Mouse (Mus musculus) hindbrain, embryonic 12.5 days (tissue): ENCODE data around the gene Letm1. TPM values are rescaled to one million over a fixed set of nuclear protein-coding genes. Genes with fewer than 3 reads are reported as not detected.

Experiments used
- ATAC-seq: fragments of 200-750 bp; cut with Nextera tagmentation; 2 replicates; pipeline ENCODE4 v1.8.0; 2017; ENCODE audit warnings: moderate TSS enrichment; ENCODE audit not compliant: low FRiP score
- H3K27ac ChIP-seq: fragments of 300-500 bp; sonication (generic); 2 replicates; pipeline ENCODE4 v1.5.1; 2016; ENCODE audit warnings: mild to moderate bottlenecking
- H3K27me3 ChIP-seq: fragments of 300-500 bp; sonication (generic); 2 replicates; pipeline ENCODE4 v1.6.1; 2016; ENCODE audit warnings: mild to moderate bottlenecking
- H3K36me3 ChIP-seq: fragments of 300-500 bp; sonication (generic); 2 replicates; pipeline ENCODE4 v1.6.1; 2016; ENCODE audit warnings: mild to moderate bottlenecking
- H3K4me1 ChIP-seq: fragments of 300-500 bp; sonication (generic); 2 replicates; pipeline ENCODE4 v1.6.1; 2016
- H3K4me2 ChIP-seq: fragments of 300-500 bp; sonication (generic); replicated peaks from 2 replicates; pipeline ENCODE4 v1.6.1; 2016; ENCODE audit warnings: mild to moderate bottlenecking
- H3K4me3 ChIP-seq: fragments of 300-500 bp; sonication (generic); 2 replicates; pipeline ENCODE4 v1.5.1; 2016; ENCODE audit warnings: mild to moderate bottlenecking
- H3K9ac ChIP-seq: fragments of 300-500 bp; sonication (generic); 2 replicates; pipeline ENCODE4 v1.6.1; 2016; ENCODE audit warnings: mild to moderate bottlenecking, moderate library complexity
- H3K9me3 ChIP-seq: fragments of 300-500 bp; sonication (generic); replicated peaks from 2 replicates; pipeline ENCODE4 v1.6.1; 2016; ENCODE audit warnings: mild to moderate bottlenecking
- WGBS: fragments of 180-500 bp; shearing (Covaris S2); methylation state at CpG from one replicate; pipeline ENCODE4 v1.1.7; 2016; 5-methylcytosine and 5-hydroxymethylcytosine counted together
- polyA plus RNA-seq: library from polyadenylated mRNA; unstranded; fragments of >200 nt; fragmentation: Nextera tagmentation; extraction: Ambion mirVana; gene quantifications from 2 replicates; pipeline ENCODE4 v1.2.1, GENCODE M21; 2016

The Letm1 gene
- polyA plus RNA-seq, 1 experiment from 2014 or later = 58.0 TPM

- Histone ChIP-seq H3K36me3 (no peaks in the 10 kb centered on the region), H3K27me3 (peaks cover 46% of the 10 kb centered on the region), H3K27ac (peak overlapping the region; percentile 82), H3K4me1 (peaks cover 60% of the 10 kb centered on the region), H3K9me3 (no peaks in the 10 kb centered on the region), H3K4me2 (peak overlapping the region; percentile 98), H3K9ac (no peak overlapping the region; the same call in 1 of the 2 replicates), H3K4me3 (peak overlapping the region; percentile 71)
- ATAC-seq = no peak
- 8% methylated on average over 8 of the region's 8 CpGs for WGBS
Observed at GRCm38 (mm10) chr5:33720852-33721490, 61.6 kb downstream of the Letm1 start.

GRCm38 (mm10) chr5:33718460-33718859, 64.2 kb downstream of the Letm1 start:
- ATAC-seq = no peak
- Histone ChIP-seq H3K36me3 (no peaks in the 10 kb centered on the region), H3K9ac (no peak overlapping the region), H3K4me1 (peaks cover 37% of the 10 kb centered on the region), H3K27ac (no peak overlapping the region), H3K4me2 (no peak overlapping the region), H3K4me3 (no peak overlapping the region), H3K27me3 (peaks cover 37% of the 10 kb centered on the region), H3K9me3 (no peaks in the 10 kb centered on the region)
- 61% methylated on average over 5 of the region's 5 CpGs for WGBS

GRCm38 (mm10) chr5:33716467-33716866, 66.2 kb downstream of the Letm1 start:
- H3K4me2 ChIP-seq = no peak overlapping the region
- H3K9me3 ChIP-seq = no peaks in the 10 kb centered on the region
- no peak overlapping the region for H3K9ac ChIP-seq
- whole genome bisulfite sequencing = 74% methylated on average over 6 of the region's 6 CpGs
- ATAC-seq = no peak
- no peak overlapping the region for H3K4me3 ChIP-seq
- H3K4me1 ChIP-seq = peaks cover 20% of the 10 kb centered on the region
- H3K27me3 ChIP-seq = peaks cover 44% of the 10 kb centered on the region
- H3K27ac ChIP-seq = no peak overlapping the region
- no peaks in the 10 kb centered on the region for H3K36me3 ChIP-seq

- Histone ChIP-seq H3K4me1 (0 out of 2 replicates have a peak, but pooled peaks cover 7% of the 10 kb centered on the region), H3K36me3 (no peaks in the 10 kb centered on the region), H3K27me3 (peaks cover 36% of the 10 kb centered on the region), H3K9ac (no peak overlapping the region), H3K4me3 (no peak overlapping the region), H3K27ac (no peak overlapping the region), H3K9me3 (no peaks in the 10 kb centered on the region), H3K4me2 (no peak overlapping the region)
- WGBS = 32% methylated on average over 2 of the region's 2 CpGs
- ATAC-seq = no peak
Observed at GRCm38 (mm10) chr5:33715182-33715581, 67.4 kb downstream of the Letm1 start.

- H3K27me3 ChIP-seq = peaks cover 25% of the 10 kb centered on the region; the same call in 1 of the 2 replicates
- 93% methylated on average over 2 of the region's 2 CpGs for WGBS
Observed at GRCm38 (mm10) chr5:33712550-33712949, 70.1 kb downstream of the Letm1 start.

GRCm38 (mm10) chr5:33709037-33709436, 73.6 kb downstream of the Letm1 start:
- no peak overlapping the region for H3K4me2 ChIP-seq
- H3K4me1 ChIP-seq = peaks cover 34% of the 10 kb centered on the region
- H3K4me3 ChIP-seq = no peak overlapping the region
- no peak for ATAC-seq
- WGBS = 49% methylated on average over 2 of the region's 2 CpGs
- peaks cover 13% of the 10 kb centered on the region; the same call in 1 of the 2 replicates for H3K27me3 ChIP-seq
- no peaks in the 10 kb centered on the region for H3K9me3 ChIP-seq
- no peak overlapping the region for H3K27ac ChIP-seq
- H3K9ac ChIP-seq = no peak overlapping the region
- no peaks in the 10 kb centered on the region for H3K36me3 ChIP-seq

More at GRCm38 (mm10) chr5:33712550-33712949, 70.1 kb downstream of the Letm1 start:
- Histone ChIP-seq H3K4me1 (0 out of 2 replicates have a peak, but pooled peaks cover 1% of the 10 kb centered on the region), H3K9ac (no peak overlapping the region), H3K27ac (no peak overlapping the region), H3K4me2 (no peak overlapping the region), H3K4me3 (no peak overlapping the region), H3K9me3 (no peaks in the 10 kb centered on the region), H3K36me3 (no peaks in the 10 kb centered on the region)
- ATAC-seq = no peak

- 59% methylated on average over 4 of the region's 4 CpGs for WGBS
- no peaks in the 10 kb centered on the region for H3K36me3 ChIP-seq
- H3K4me3 ChIP-seq = no peak overlapping the region
- no peak overlapping the region for H3K9ac ChIP-seq
- H3K27ac ChIP-seq = 0 out of 2 replicates have a peak overlapping the region, but pooled peaks have one; percentile 50
- peaks cover 37% of the 10 kb centered on the region for H3K4me1 ChIP-seq
- H3K4me2 ChIP-seq = no peak overlapping the region
- no peaks in the 10 kb centered on the region; the same call in 1 of the 2 replicates for H3K27me3 ChIP-seq
- ATAC-seq = no peak
- no peaks in the 10 kb centered on the region for H3K9me3 ChIP-seq
Observed at GRCm38 (mm10) chr5:33707163-33707562, 75.5 kb downstream of the Letm1 start.

- Histone ChIP-seq H3K4me1 (peaks cover 40% of the 10 kb centered on the region), H3K27ac (peak overlapping the region; percentile 50), H3K4me2 (no peak overlapping the region), H3K27me3 (peaks cover 2% of the 10 kb centered on the region; the same call in 1 of the 2 replicates), H3K4me3 (no peak overlapping the region), H3K36me3 (no peaks in the 10 kb centered on the region), H3K9me3 (no peaks in the 10 kb centered on the region), H3K9ac (no peak overlapping the region)
- ATAC-seq = no peak
- WGBS = 84% methylated on average over 1 of the region's 1 CpGs
Observed at GRCm38 (mm10) chr5:33706350-33706629, 76.3 kb downstream of the Letm1 start.

- no peak overlapping the region for H3K9ac ChIP-seq
- no peaks in the 10 kb centered on the region for H3K9me3 ChIP-seq
- H3K4me3 ChIP-seq = no peak overlapping the region
- H3K27me3 ChIP-seq = peaks cover 7% of the 10 kb centered on the region; the same call in 1 of the 2 replicates
- ATAC-seq = peak; percentile 44
- no peaks in the 10 kb centered on the region for H3K36me3 ChIP-seq
- 11% methylated on average over 9 of the region's 9 CpGs for WGBS
- peak overlapping the region; percentile 11; the same call in 1 of the 2 replicates for H3K4me2 ChIP-seq
- peak overlapping the region; percentile 50 for H3K27ac ChIP-seq
- peaks cover 42% of the 10 kb centered on the region for H3K4me1 ChIP-seq
Observed at GRCm38 (mm10) chr5:33705612-33706349, 76.8 kb downstream of the Letm1 start.

- Histone ChIP-seq H3K4me3 (no peak overlapping the region), H3K4me1 (peaks cover 49% of the 10 kb centered on the region), H3K4me2 (peak overlapping the region; percentile 11; the same call in 1 of the 2 replicates), H3K36me3 (no peaks in the 10 kb centered on the region), H3K27me3 (peaks cover 13% of the 10 kb centered on the region; the same call in 1 of the 2 replicates), H3K9me3 (no peaks in the 10 kb centered on the region), H3K9ac (no peak overlapping the region), H3K27ac (peak overlapping the region; percentile 72)
- ATAC-seq = peak; percentile 92
- WGBS = 1% methylated on average over 11 of the region's 11 CpGs
Observed at GRCm38 (mm10) chr5:33704945-33705611, 77.5 kb downstream of the Letm1 start.

- Histone ChIP-seq H3K4me2 (no peak overlapping the region), H3K27ac (peak overlapping the region; percentile 72; the same call in 1 of the 2 replicates), H3K36me3 (no peaks in the 10 kb centered on the region), H3K27me3 (peaks cover 22% of the 10 kb centered on the region; the same call in 1 of the 2 replicates), H3K9ac (no peak overlapping the region), H3K4me1 (peaks cover 56% of the 10 kb centered on the region), H3K9me3 (no peaks in the 10 kb centered on the region), H3K4me3 (no peak overlapping the region)
- 19% methylated on average over 8 of the region's 8 CpGs for WGBS
- ATAC-seq = peak; percentile 15; the same call in 1 of the 2 replicates
Observed at GRCm38 (mm10) chr5:33703999-33704398, 78.6 kb downstream of the Letm1 start.

- no peak overlapping the region for H3K9ac ChIP-seq
- no peak overlapping the region for H3K4me2 ChIP-seq
- no peak overlapping the region for H3K4me3 ChIP-seq
- H3K36me3 ChIP-seq = no peaks in the 10 kb centered on the region
- H3K27ac ChIP-seq = no peak overlapping the region
- peaks cover 43% of the 10 kb centered on the region for H3K27me3 ChIP-seq
- WGBS = 84% methylated on average over 11 of the region's 11 CpGs
- no peaks in the 10 kb centered on the region for H3K9me3 ChIP-seq
- no peak for ATAC-seq
- H3K4me1 ChIP-seq = peaks cover 66% of the 10 kb centered on the region
Observed at GRCm38 (mm10) chr5:33701832-33702231, 80.8 kb downstream of the Letm1 start.
